In the genomic region with DNA sequence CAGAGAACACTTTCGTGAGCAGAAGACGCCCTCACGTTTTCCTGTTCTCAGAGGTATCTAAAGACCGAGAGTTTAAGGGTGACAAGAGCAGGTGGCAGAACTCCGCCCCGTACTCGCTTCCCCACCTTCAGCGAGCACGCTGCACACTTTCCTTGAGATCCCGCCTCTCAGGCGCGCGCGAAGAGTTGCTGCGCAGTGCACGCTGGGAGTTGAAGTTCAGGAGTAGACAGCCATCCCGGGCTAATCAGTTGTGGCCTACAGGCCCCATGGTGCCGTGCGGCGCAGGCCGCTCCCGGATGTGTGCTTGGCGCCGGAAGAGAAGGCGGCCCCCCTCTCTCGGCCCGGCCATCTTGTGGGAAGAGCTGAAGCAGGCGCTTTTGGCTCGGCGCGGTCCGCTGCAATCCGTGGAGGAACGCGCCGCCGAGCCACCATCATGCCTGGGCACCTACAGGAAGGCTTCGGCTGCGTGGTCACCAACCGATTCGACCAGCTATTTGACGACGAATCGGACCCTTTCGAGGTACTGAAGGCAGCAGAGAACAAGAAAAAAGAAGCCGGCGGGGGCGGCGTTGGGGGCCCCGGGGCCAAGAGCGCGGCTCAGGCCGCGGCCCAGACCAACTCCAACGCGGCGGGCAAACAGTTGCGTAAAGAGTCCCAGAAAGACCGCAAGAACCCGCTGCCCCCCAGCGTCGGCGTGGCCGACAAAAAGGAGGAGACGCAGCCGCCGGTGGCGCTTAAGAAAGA, we compare ENCODE assay signal across 8 mouse cellular contexts. TPM values are rescaled to one million over a fixed set of nuclear protein-coding genes. Genes with fewer than 3 reads are reported as not detected.
DNase-seq lines count a peak whose midpoint lies in the region; ATAC-seq and TF ChIP-seq lines count a peak whose summit lies in the region.

No protein-coding gene starts in this region.

- no peak for TF ChIP-seq EP300 in CH12.LX (IDR thresholded peaks at IDR 0.05; ENCODE audit: low read length)

- peak; percentile 99 for ATAC-seq in forebrain, embryonic 11.5 days (replicated peaks; ENCODE audit: low FRiP score)
- ATAC-seq in heart, embryonic 16.5 days (replicated peaks; ENCODE audit: extremely low read depth, insufficient read depth, low FRiP score), result peak; percentile 99
- ATAC-seq in liver, embryonic 15.5 days (ENCODE audit: insufficient read depth), result peak; percentile 99
- ATAC-seq in neural tube, embryonic 12.5 days (ENCODE audit: low FRiP score, low read depth), result peak; percentile 100

- no peak for TF ChIP-seq RAD21 in CH12.LX (IDR thresholded peaks at IDR 0.05; ENCODE audit: low read depth, low read length)

- no peaks in the 10 kb centered on the region for H3K27me3 ChIP-seq in CH12.LX (replicated peaks)
- no peaks in the 10 kb centered on the region for H3K27me3 ChIP-seq in forebrain, embryonic 11.5 days (ENCODE audit: control insufficient read depth, insufficient read depth, low read length)
- H3K27me3 ChIP-seq in heart, embryonic 16.5 days (ENCODE audit: control insufficient read depth, insufficient read depth, low read length), result no peaks in the 10 kb centered on the region
- no peaks in the 10 kb centered on the region for H3K27me3 ChIP-seq in liver, embryonic 15.5 days
- H3K27me3 ChIP-seq in neural tube, embryonic 12.5 days (replicated peaks), result no peaks in the 10 kb centered on the region

- H3K36me3 ChIP-seq in CH12.LX (replicated peaks in 1 of 2; ENCODE audit: control insufficient read depth in 1 of 2, insufficient read depth in 1 of 2, low read length in 1 of 2), result peaks cover 4 to 12% of the 10 kb centered on the region in 2 experiments
- H3K36me3 ChIP-seq in forebrain, embryonic 11.5 days (ENCODE audit: control insufficient read depth, insufficient read depth, low read length), result no peaks in the 10 kb centered on the region
- peaks cover 5% of the 10 kb centered on the region for H3K36me3 ChIP-seq in heart, embryonic 16.5 days (ENCODE audit: control insufficient read depth, insufficient read depth)
- peaks cover 5% of the 10 kb centered on the region for H3K36me3 ChIP-seq in liver, embryonic 15.5 days (replicated peaks)
- peaks cover 5% of the 10 kb centered on the region; the same call in 1 of the 2 replicates for H3K36me3 ChIP-seq in neural tube, embryonic 12.5 days

- 0% methylated on average over 68 of the region's 68 CpGs for WGBS in forebrain, embryonic 11.5 days
- under 1% methylated on average over 68 of the region's 68 CpGs for WGBS in heart, embryonic 16.5 days
- WGBS in liver, embryonic 15.5 days (ENCODE audit: insufficient replicate concordance), result under 1% methylated on average over 68 of the region's 68 CpGs
- under 1% methylated on average over 68 of the region's 68 CpGs for WGBS in neural tube, embryonic 12.5 days

- no peaks in the 10 kb centered on the region for H3K9me3 ChIP-seq in CH12.LX (replicated peaks; ENCODE audit: low read length)
- H3K9me3 ChIP-seq in forebrain, embryonic 11.5 days (ENCODE audit: control insufficient read depth, low read length), result no peaks in the 10 kb centered on the region
- no peaks in the 10 kb centered on the region for H3K9me3 ChIP-seq in heart, embryonic 16.5 days (replicated peaks; ENCODE audit: control insufficient read depth, low read length)
- no peaks in the 10 kb centered on the region for H3K9me3 ChIP-seq in liver, embryonic 15.5 days (replicated peaks)
- no peaks in the 10 kb centered on the region for H3K9me3 ChIP-seq in neural tube, embryonic 12.5 days

- peak overlapping the region; percentile 77; the same call in 1 of the 2 replicates for H3K4me2 ChIP-seq in CH12.LX (ENCODE audit: insufficient read depth, low read depth, poor library complexity, severe bottlenecking)
- peak overlapping the region; percentile 60 for H3K4me2 ChIP-seq in forebrain, embryonic 11.5 days (ENCODE audit: low read depth, low read length, severe bottlenecking)
- peak overlapping the region; percentile 67 for H3K4me2 ChIP-seq in heart, embryonic 16.5 days (ENCODE audit: low read depth, low read length)
- peak overlapping the region; percentile 87 for H3K4me2 ChIP-seq in liver, embryonic 15.5 days
- peak overlapping the region; percentile 81 for H3K4me2 ChIP-seq in neural tube, embryonic 12.5 days (replicated peaks)

- in situ Hi-C loops in CH12.LX (cut with MboI; ENCODE audit: low pct_ligation_motif_present, low pct_unique_long_range_greater_than_20kb, low sequenced_read_pairs), result no loop called here

- TF ChIP-seq POLR2A in CH12.LX (IDR thresholded peaks at IDR 0.05; ENCODE audit: low read depth, low read length), result peak; percentile 80

- dilution Hi-C loops in CH12.LX (cut with MboI; ENCODE audit: extremely low pct_ligation_motif_present, extremely low pct_unique_long_range_greater_than_20kb, low sequenced_read_pairs), result no loop called here

- H3K4me3 ChIP-seq in CH12.LX (replicated peaks in 1 of 3; ENCODE audit: low read depth in 2 of 3, low read length in 2 of 3, poor library complexity in 1 of 3), result peak overlapping the region; percentile 65 to 96 (median 93)
- peak overlapping the region; percentile 99 for H3K4me3 ChIP-seq in forebrain, embryonic 11.5 days (ENCODE audit: low read depth, low read length)
- peak overlapping the region; percentile 89 for H3K4me3 ChIP-seq in heart, embryonic 16.5 days (ENCODE audit: low read length)
- H3K4me3 ChIP-seq in liver, embryonic 15.5 days (replicated peaks), result peak overlapping the region; percentile 99
- H3K4me3 ChIP-seq in neural tube, embryonic 12.5 days, result peak overlapping the region; percentile 99

- H3K79me2 ChIP-seq in CH12.LX (replicated peaks; ENCODE audit: control insufficient read depth, extremely low read depth, insufficient read depth, poor library complexity, severe bottlenecking), result peaks cover 35% of the 10 kb centered on the region

- peak; percentile 97 for DNase-seq in CH12.LX (ENCODE audit: extremely low read depth)
- peak; percentile 97 for DNase-seq in c-Kit-positive CD71-positive TER-119-negative erythroid progenitor cells, embryonic 14.5 days (ENCODE audit: low read depth)
- peak; percentile 96 for DNase-seq in forebrain, embryonic 11.5 days (ENCODE audit: low spot score)
- peak; percentile 97 to 98 for DNase-seq in kidney, postnatal 36 days
- peak; percentile 98 for DNase-seq in telencephalon, adult 2 months (ENCODE audit: low read depth, low spot score)

- peaks cover 0 to 13% of the 10 kb centered on the region in 2 experiments; a peak in 2 of 4 replicates for H3K4me1 ChIP-seq in CH12.LX (ENCODE audit: control insufficient read depth in 1 of 2, insufficient read depth in 2 of 2)
- H3K4me1 ChIP-seq in forebrain, embryonic 11.5 days (replicated peaks; ENCODE audit: control insufficient read depth, insufficient read depth, low read length), result no peaks in the 10 kb centered on the region
- H3K4me1 ChIP-seq in heart, embryonic 16.5 days (ENCODE audit: control insufficient read depth, insufficient read depth, low read length), result peaks cover 7% of the 10 kb centered on the region
- H3K4me1 ChIP-seq in liver, embryonic 15.5 days (replicated peaks), result peaks cover 35% of the 10 kb centered on the region
- H3K4me1 ChIP-seq in neural tube, embryonic 12.5 days, result peaks cover 10% of the 10 kb centered on the region

- TF ChIP-seq CTCF in CH12.LX (conservative IDR thresholded peaks at IDR 0.05 in 1 of 2, IDR thresholded peaks at IDR 0.05 in 1 of 2; ENCODE audit: low read depth in 2 of 2, low read length in 2 of 2), result no peak

- H3K9ac ChIP-seq in CH12.LX (ENCODE audit: insufficient read depth, low read depth), result peak overlapping the region; percentile 99
- H3K9ac ChIP-seq in forebrain, embryonic 11.5 days (ENCODE audit: low read length), result peak overlapping the region; percentile 99
- H3K9ac ChIP-seq in heart, embryonic 16.5 days (ENCODE audit: low read length), result peak overlapping the region; percentile 100
- peak overlapping the region; percentile 96 for H3K9ac ChIP-seq in liver, embryonic 15.5 days
- H3K9ac ChIP-seq in neural tube, embryonic 12.5 days, result peak overlapping the region; percentile 97

- H3K27ac ChIP-seq in CH12.LX (ENCODE audit: insufficient read depth, low read depth), result peak overlapping the region; percentile 61
- peak overlapping the region; percentile 77 for H3K27ac ChIP-seq in forebrain, embryonic 11.5 days (ENCODE audit: low read depth, low read length)
- H3K27ac ChIP-seq in heart, embryonic 16.5 days (ENCODE audit: low read length), result peak overlapping the region; percentile 97
- peak overlapping the region; percentile 86 for H3K27ac ChIP-seq in liver, embryonic 15.5 days (replicated peaks)
- peak overlapping the region; percentile 77 for H3K27ac ChIP-seq in neural tube, embryonic 12.5 days

TF ChIP-seq in CH12.LX, 34 proteins besides CTCF, POLR2A, EP300 and RAD21 (continues in another document):
- TF ChIP-seq TBP (conservative IDR thresholded peaks at IDR 0.05; ENCODE audit: low read depth, low read length) (peak; percentile 76; the same call in 1 of the 2 replicates), USF1 (IDR thresholded peaks at IDR 0.05; ENCODE audit: low read depth, low read length) (no peak), TCF12 (IDR thresholded peaks at IDR 0.05; ENCODE audit: low read depth, low read length) (peak; percentile 62; the same call in 1 of the 2 replicates), JUND (conservative IDR thresholded peaks at IDR 0.05; ENCODE audit: low read depth, low read length) (no peak), UBTF (IDR thresholded peaks at IDR 0.05; ENCODE audit: low read depth, low read length) (no peak; the same call in 1 of the 2 replicates), NRF1 (IDR thresholded peaks at IDR 0.05; ENCODE audit: low read depth, low read length) (peak; percentile 74), ZKSCAN1 (IDR thresholded peaks at IDR 0.05; ENCODE audit: borderline replicate concordance, low read depth, low read length) (no peak), ZMIZ1 (IDR thresholded peaks at IDR 0.05; ENCODE audit: low read depth, low read length) (peak; percentile 71; the same call in 1 of the 2 replicates), ZC3H11A (IDR thresholded peaks at IDR 0.05; ENCODE audit: low read depth, low read length) (no peak), MAZ (IDR thresholded peaks at IDR 0.05; ENCODE audit: low read depth, low read length) (0 out of 2 replicates have a peak, but pooled peaks have one; percentile 29), MEF2A (IDR thresholded peaks at IDR 0.05; ENCODE audit: borderline replicate concordance, low read depth, low read length) (peak; percentile 25; the same call in 1 of the 2 replicates), MAX (IDR thresholded peaks at IDR 0.05; ENCODE audit: low read length) (peak; percentile 89), GABPA (IDR thresholded peaks at IDR 0.05; ENCODE audit: insufficient replicate concordance, low read depth, low read length) (no peak; the same call in 1 of the 2 replicates)

RNA-seq across cellular contexts. Expression of a gene that starts 28.9 kb away (rescaled TPM):
- total RNA-seq in CH12.LX (2012; rRNA removed) (835 and 931 TPM in 2 replicates), CH12.LX (2014; rRNA removed) (828 and 923 TPM in 2 replicates)
- 2,454 and 2,884 TPM in 2 replicates for polyA plus RNA-seq in CH12.LX (2012; ENCODE audit: insufficient read length, low read depth)
- 601 and 607 TPM in 2 replicates for polyA plus RNA-seq in forebrain, embryonic 11.5 days (2014; fragmentation: Nextera tagmentation; extraction: Ambion mirVana)
- 294 and 331 TPM in 2 replicates for polyA plus RNA-seq in heart, embryonic 16.5 days (2015; fragmentation: Nextera tagmentation; extraction: Ambion mirVana)
- 215 and 231 TPM in 2 replicates for polyA plus RNA-seq in liver, embryonic 15.5 days (2015; fragmentation: Nextera tagmentation; extraction: Ambion mirVana)
- polyA plus RNA-seq in neural tube, embryonic 12.5 days (2016; fragmentation: Nextera tagmentation; extraction: Ambion mirVana), result 428 and 429 TPM in 2 replicates

Comparison
In these comparisons a context has a peak if more than half of its experiments do, and no peak if none do; other contexts are left out.
1. Peak in every context shown above with its lines: DNase-seq, ATAC-seq, H3K4me3 ChIP-seq and H3K27ac ChIP-seq.